Mouse (Mus musculus) spleen, adult 2 months (tissue): Measurements from ENCODE around the gene Cdr2l. TPM values are rescaled to one million over a fixed set of nuclear protein-coding genes. Genes with fewer than 3 reads are reported as not detected.

Source experiments
- DNase-seq, 2 experiments: peaks; one replicate each; pipeline versions ENCODE4 v3.0.0 to v3.0.0-alpha.2; 2012 to 2021; ENCODE audit warnings: low spot score in 2 of 2, low read depth in 1 of 2
- H3K27ac ChIP-seq: fragments of 200-500 bp; 2 replicates; pipeline ENCODE4 v1.5.1; 2012; ENCODE audit warnings: low read length, inconsistent platforms; ENCODE audit not compliant: insufficient read depth
- H3K27me3 ChIP-seq: fragments of 200-500 bp; 2 replicates; pipeline ENCODE4 v1.6.1; 2012; ENCODE audit warnings: mild to moderate bottlenecking, moderate library complexity, low read length, inconsistent platforms; ENCODE audit not compliant: control insufficient read depth, insufficient read depth
- H3K36me3 ChIP-seq: fragments of 200-500 bp; 2 replicates; pipeline ENCODE4 v1.6.1; 2012; ENCODE audit warnings: mild to moderate bottlenecking, low read length, inconsistent platforms; ENCODE audit not compliant: control insufficient read depth, insufficient read depth
- H3K4me1 ChIP-seq: fragments of 200-500 bp; 2 replicates; pipeline ENCODE4 v1.6.1; 2011; ENCODE audit warnings: inconsistent platforms; ENCODE audit not compliant: control insufficient read depth, insufficient read depth, insufficient read length
- H3K4me3 ChIP-seq: fragments of 200-500 bp; 2 replicates; pipeline ENCODE4 v1.5.1; 2011; ENCODE audit warnings: mild to moderate bottlenecking, inconsistent platforms; ENCODE audit not compliant: insufficient read depth, insufficient read length; ENCODE audit errors: extremely low read depth
- CTCF ChIP-seq: fragments of 200-500 bp; IDR thresholded peaks from 2 replicates; pipeline ENCODE4 v1.5.1; 2011; ENCODE audit warnings: mild to moderate bottlenecking, inconsistent platforms; ENCODE audit not compliant: insufficient read depth, insufficient read length, insufficient replicate concordance; ENCODE audit errors: extremely low read depth
- POLR2A ChIP-seq: fragments of 200-500 bp; IDR thresholded peaks from 2 replicates; pipeline ENCODE4 v1.6.1; 2011; ENCODE audit warnings: low read depth, low read length, inconsistent platforms
- WGBS: fragments of 180-500 bp; shearing (Covaris S2); methylation state at CpG from one replicate; pipeline ENCODE4 v1.1.7; 2018; 5-methylcytosine and 5-hydroxymethylcytosine counted together
- polyA plus RNA-seq: library from polyadenylated mRNA; depleted of rRNA; stranded (reverse); fragments of >200 nt; gene quantifications from 2 replicates; pipeline ENCODE4 v1.2.3, GENCODE M21; 2012

Gene Cdr2l
- polyA plus RNA-seq, 1 experiment: 7.0 TPM

DNA sequence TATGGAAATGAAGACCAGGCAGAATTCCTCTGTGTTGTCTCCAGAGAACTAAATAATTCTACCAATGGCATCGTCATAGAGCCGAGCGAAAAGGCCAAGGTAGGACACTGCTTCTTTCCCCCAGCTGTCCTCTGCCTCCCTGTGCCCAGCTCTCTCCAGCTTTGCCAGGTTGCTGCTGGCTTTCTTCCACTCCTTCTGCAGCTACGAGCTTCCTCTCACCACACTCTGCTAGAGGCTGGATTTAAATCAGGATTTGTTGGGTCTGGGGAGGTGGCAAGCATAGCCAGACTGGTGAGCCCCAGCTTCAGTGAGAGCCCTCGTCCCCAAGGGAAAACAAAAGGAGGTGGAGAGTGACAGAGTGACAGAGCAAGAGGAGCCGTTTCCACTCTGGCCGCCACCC lies 47.6 kb downstream of the Cdr2l start:
- TF ChIP-seq POLR2A (no peak), CTCF (no peak)
- WGBS: 84% methylated on average over 7 of the region's 7 CpGs

DNA sequence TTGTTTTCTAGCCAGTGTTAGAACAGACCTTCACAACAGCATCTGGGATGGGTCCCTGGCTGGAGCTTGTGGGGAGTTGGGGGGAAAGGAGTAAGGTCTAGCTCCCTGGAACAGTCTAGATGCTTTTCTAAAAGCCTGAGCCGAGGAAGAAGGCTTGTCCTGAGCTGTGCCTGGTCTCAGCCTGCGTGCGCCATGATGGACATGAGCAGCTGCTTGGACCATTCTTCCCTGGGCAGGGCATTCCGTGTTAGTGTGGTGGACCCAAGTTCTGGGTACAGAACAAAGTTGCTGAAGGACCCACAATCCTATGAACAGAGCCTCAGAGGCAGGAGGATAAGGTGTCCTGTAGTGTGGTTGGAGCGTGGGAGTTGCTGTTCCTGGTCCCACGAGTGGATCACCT lies 48.8 kb downstream of the Cdr2l start:
- Histone ChIP-seq H3K4me3 (no peak overlapping the region), H3K27ac (no peak overlapping the region), H3K27me3 (no peaks in the 10 kb centered on the region), H3K36me3 (peaks cover 25% of the 10 kb centered on the region), H3K4me1 (no peaks in the 10 kb centered on the region; the same call in 1 of the 2 replicates)
- TF ChIP-seq POLR2A (no peak), CTCF (no peak)
- DNase-seq: no peak
- 94% methylated on average over 6 of the region's 6 CpGs for WGBS

More for the DNA sequence above, 47.6 kb downstream of the Cdr2l start:
- no peak for DNase-seq
- Histone ChIP-seq H3K4me1 (no peaks in the 10 kb centered on the region), H3K27ac (no peak overlapping the region), H3K36me3 (peaks cover 30% of the 10 kb centered on the region), H3K27me3 (no peaks in the 10 kb centered on the region), H3K4me3 (no peak overlapping the region)

DNA sequence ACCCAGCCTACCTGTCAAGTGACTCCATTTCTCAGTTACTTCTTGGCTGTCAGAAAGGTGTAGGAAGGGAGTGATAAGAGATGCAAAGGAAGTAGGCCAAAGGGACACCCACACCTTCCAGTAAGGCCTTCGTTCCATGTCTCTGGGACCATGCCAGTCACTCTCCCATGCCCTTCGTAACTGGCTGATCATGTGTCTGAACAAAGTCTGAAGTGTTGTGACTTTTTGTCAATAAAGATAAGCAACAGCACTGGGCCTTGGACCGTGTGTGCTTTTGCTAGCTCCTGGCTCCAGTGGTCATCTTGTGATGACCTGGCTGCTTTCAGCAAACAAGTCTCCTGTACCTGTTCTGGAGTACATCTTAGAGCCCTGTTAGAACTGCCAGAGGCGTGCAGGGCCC lies 51.1 kb downstream of the Cdr2l start:
- Histone ChIP-seq H3K4me3 (no peak overlapping the region), H3K27ac (no peak overlapping the region), H3K36me3 (peaks cover 22% of the 10 kb centered on the region), H3K4me1 (no peaks in the 10 kb centered on the region; the same call in 1 of the 2 replicates), H3K27me3 (no peaks in the 10 kb centered on the region; the same call in 1 of the 2 replicates)
- DNase-seq: no peak
- WGBS: 88% methylated on average over 4 of the region's 4 CpGs
- no peak for TF ChIP-seq POLR2A
- TF ChIP-seq CTCF: no peak

DNA sequence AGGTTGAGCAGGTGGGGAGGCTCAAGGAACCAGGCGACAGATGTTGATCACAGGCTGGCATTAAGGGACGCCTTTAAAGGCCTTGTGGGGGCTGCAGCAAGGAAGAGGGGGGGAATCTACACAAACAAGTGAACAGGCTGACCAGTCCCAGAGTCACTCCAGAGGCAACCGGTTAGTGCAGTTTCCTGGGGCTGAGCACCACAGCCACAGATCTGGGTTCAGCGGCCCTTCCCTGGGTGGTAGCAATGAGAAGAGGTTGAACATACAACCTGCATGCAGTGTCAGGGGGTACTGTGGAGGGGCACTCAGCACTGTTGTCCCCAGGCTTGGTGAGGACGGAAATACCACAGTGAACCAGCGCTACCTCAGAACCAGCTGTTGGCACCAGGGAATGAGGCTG lies 51.6 kb downstream of the Cdr2l start:
- H3K4me1 ChIP-seq: no peaks in the 10 kb centered on the region; the same call in 1 of the 2 replicates
- peaks cover 22% of the 10 kb centered on the region for H3K36me3 ChIP-seq
- no peak overlapping the region for H3K4me3 ChIP-seq
- no peak for DNase-seq
- H3K27me3 ChIP-seq: no peaks in the 10 kb centered on the region; the same call in 1 of the 2 replicates
- WGBS: 91% methylated on average over 6 of the region's 6 CpGs
- TF ChIP-seq POLR2A (no peak), CTCF (no peak)
- no peak overlapping the region for H3K27ac ChIP-seq

DNA sequence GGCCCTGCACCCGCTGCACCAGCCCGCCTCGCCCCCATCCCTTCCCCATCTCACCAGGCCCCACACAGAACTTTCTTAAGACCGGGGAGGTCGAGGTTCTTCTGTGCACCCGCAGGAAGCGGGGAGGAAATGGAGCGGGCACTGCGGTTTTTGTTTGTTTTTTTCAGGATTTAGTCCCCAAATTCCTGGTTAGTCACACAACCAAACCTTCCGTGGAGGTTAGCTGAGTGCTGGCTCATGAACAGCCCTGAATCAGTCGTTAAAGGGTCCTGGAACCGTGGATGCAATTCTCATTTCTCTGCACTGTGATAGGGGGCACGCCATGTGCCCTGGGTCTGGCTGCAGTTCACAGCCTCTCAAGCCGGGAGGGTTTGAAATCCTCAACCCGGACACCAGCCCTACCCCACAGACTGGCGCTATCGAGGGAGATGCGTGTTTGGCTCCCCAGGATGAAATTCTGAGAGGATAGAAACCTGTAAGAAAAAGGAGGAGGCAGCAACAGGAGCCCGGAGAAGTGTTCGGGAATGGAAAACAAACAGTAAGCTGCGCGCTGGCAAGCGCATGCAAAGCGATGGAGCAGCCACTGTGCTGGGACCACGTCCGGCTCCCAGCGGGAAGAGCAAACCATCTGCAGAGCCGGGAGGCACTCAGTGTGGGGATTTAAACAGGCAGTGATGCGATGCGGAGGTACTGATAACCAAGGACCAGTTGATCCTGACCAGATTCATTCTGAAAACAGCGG lies 54.1 kb downstream of the Cdr2l start:
- Histone ChIP-seq H3K4me3 (no peak overlapping the region), H3K27me3 (no peaks in the 10 kb centered on the region; the same call in 1 of the 2 replicates), H3K27ac (no peak overlapping the region), H3K36me3 (peaks cover 7% of the 10 kb centered on the region; the same call in 1 of the 2 replicates), H3K4me1 (no peaks in the 10 kb centered on the region; the same call in 1 of the 2 replicates)
- 29% methylated on average over 31 of the region's 31 CpGs for WGBS
- TF ChIP-seq POLR2A (no peak), CTCF (no peak)
- no peak for DNase-seq

DNA sequence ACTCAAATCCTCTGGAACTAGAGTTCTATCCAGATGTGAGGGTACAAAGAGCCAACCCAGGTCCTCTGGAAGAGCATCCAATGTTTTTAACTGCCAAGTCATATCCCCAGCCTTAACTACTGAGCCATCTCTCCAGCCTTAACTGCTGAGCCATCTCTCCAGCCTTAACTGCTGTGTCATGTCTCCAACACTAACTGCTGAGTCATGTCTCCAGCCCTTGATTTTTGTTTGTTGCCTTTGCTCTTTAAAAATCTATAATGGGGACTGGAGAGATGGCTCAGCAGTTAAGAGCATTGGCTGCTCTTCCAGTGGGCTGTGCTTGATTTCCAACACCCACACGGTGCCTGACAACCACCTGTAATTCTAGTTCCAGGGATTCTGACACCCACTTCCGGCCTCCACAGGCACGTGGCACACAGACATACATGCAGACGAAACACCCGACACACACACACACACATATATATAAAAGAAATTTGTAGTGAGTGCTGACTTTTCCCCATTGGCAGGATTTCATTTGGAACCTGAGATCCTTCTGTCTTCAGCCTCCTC lies 55.9 kb downstream of the Cdr2l start:
- H3K27me3 ChIP-seq: no peaks in the 10 kb centered on the region; the same call in 1 of the 2 replicates

More for the DNA sequence above, 55.9 kb downstream of the Cdr2l start:
- no peak overlapping the region for H3K4me3 ChIP-seq
- TF ChIP-seq POLR2A: no peak
- TF ChIP-seq CTCF: no peak
- WGBS: 75% methylated on average over 5 of the region's 5 CpGs
- no peak overlapping the region for H3K27ac ChIP-seq
- H3K36me3 ChIP-seq: no peaks in the 10 kb centered on the region
- H3K4me1 ChIP-seq: no peaks in the 10 kb centered on the region; the same call in 1 of the 2 replicates
- no peak for DNase-seq
